Mouse (Mus musculus) lung, embryonic 14.5 days (tissue): ENCODE measurements around the gene Ndufb6. TPM values are rescaled to one million over a fixed set of nuclear protein-coding genes. Genes with fewer than 3 reads are reported as not detected.
A peak's percentile ranks its signal among the peaks of the same experiment; 100 is the strongest.

Source experiments
- ATAC-seq: fragments of 200-750 bp; cut with Nextera tagmentation; 2 replicates; pipeline ENCODE4 v1.8.0; 2017; ENCODE audit warnings: mild to moderate bottlenecking, moderate TSS enrichment, moderate library complexity; ENCODE audit not compliant: insufficient read depth
- DNase-seq: peaks from one replicate; pipeline ENCODE4 v3.0.0-alpha.2; 2015
- H3K27ac ChIP-seq: fragments of 300-500 bp; sonication (generic); 2 replicates; pipeline ENCODE4 v1.5.1; 2014; ENCODE audit warnings: low read depth, mild to moderate bottlenecking, moderate library complexity
- H3K27me3 ChIP-seq: fragments of 300-500 bp; sonication (generic); 2 replicates; pipeline ENCODE4 v1.6.1; 2014; ENCODE audit warnings: low read length, control low read depth; ENCODE audit not compliant: insufficient read depth
- H3K36me3 ChIP-seq: fragments of 300-500 bp; sonication (generic); 2 replicates; pipeline ENCODE4 v1.6.1; 2014; ENCODE audit warnings: control low read depth; ENCODE audit not compliant: insufficient read depth
- H3K4me1 ChIP-seq: fragments of 300-500 bp; sonication (generic); 2 replicates; pipeline ENCODE4 v1.6.1; 2014; ENCODE audit warnings: antibody characterized with exemption, control low read depth; ENCODE audit not compliant: insufficient read depth
- H3K4me2 ChIP-seq: fragments of 300-500 bp; sonication (generic); 2 replicates; pipeline ENCODE4 v1.6.1; 2014; ENCODE audit warnings: mild to moderate bottlenecking
- H3K4me3 ChIP-seq: fragments of 300-500 bp; sonication (generic); 2 replicates; pipeline ENCODE4 v1.5.1; 2014; ENCODE audit warnings: low read depth, low read length
- H3K9ac ChIP-seq: fragments of 300-500 bp; sonication (generic); 2 replicates; pipeline ENCODE4 v1.6.1; 2014
- H3K9me3 ChIP-seq: fragments of 300-500 bp; sonication (generic); 2 replicates; pipeline ENCODE4 v1.6.1; 2016; ENCODE audit warnings: low read depth, low read length, control low read depth
- CTCF ChIP-seq: IDR thresholded peaks from 2 replicates; pipeline ENCODE4 v1.5.1; 2016; ENCODE audit warnings: antibody characterized with exemption, low read depth
- WGBS: fragments of 180-500 bp; shearing (Covaris S2); extraction: QIAGEN DNeasy Blood & Tissue Kit; methylation state at CpG from one replicate; pipeline ENCODE4 v1.1.7; 2014; 5-methylcytosine and 5-hydroxymethylcytosine counted together
- polyA plus RNA-seq: library from polyadenylated mRNA; unstranded; fragments of >200 nt; fragmentation: Nextera tagmentation; extraction: Ambion mirVana; gene quantifications from 2 replicates; pipeline ENCODE4 v1.2.1, GENCODE M21; 2014

Gene Ndufb6
- polyA plus RNA-seq, 1 experiment from 2014 or later: 284 TPM

DNA sequence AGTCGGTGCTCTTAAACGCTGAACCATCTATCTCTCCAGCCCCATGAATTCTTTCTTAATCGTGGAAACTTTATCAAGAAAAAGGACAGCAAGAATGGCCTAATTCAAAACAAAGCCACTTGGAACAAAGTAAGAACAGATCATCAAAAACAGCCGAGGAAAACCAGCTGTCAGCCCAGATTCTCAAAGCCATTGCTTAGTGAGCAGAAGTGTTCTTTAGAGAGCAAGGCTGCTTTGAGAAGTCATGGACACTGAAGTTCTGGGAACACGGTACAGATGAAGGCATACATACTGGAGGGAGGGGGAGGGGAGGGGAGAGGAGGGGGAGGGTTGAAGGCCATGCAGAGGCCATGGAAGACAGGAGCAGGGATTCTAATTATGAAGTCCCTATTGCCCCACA is 53.1 kb downstream of the Ndufb6 start:
- ATAC-seq: peak; percentile 47; the same call in 1 of the 2 replicates
- Histone ChIP-seq H3K36me3 (0 out of 2 replicates have a peak, but pooled peaks cover 3% of the 10 kb centered on the region), H3K27ac (no peak overlapping the region), H3K9me3 (no peaks in the 10 kb centered on the region), H3K27me3 (no peaks in the 10 kb centered on the region), H3K4me2 (no peak overlapping the region), H3K9ac (no peak overlapping the region), H3K4me3 (no peak overlapping the region), H3K4me1 (no peaks in the 10 kb centered on the region)
- 33% methylated on average over 5 of the region's 5 CpGs for WGBS
- no peak for TF ChIP-seq CTCF
- peak; percentile 57 for DNase-seq

DNA sequence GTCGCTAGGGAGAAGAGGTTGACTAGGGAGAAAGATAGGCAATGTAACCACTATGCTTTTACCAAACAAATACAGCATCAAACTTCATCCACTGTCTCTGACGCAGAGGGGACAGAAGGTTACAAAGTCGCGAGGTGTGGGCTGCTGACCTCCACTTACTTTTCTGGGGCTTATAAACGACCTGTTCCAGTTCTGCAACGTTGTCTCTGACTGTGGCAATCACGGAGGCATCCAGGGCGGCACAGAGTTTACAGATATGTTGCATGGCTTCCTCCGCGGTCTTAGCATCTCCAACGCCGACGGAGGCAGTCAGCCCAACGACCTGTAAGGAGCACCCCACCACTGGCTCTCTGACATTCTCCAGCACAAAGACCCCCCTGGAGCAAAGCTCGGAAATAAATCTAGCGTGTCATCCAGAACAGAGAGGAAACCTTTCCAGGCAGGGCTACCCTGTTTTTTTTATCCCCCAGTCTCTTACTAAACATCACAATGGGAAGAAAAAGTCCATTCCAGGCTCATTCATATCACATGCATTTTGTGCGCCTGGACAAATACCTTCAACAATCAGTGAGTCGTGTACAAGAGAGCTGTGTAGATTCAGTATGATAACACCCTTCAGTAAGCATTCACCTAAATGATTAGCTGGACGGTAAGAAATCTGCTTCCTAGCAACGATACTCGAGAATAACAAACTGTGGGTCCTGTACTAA is 57.2 kb downstream of the Ndufb6 start:
- DNase-seq (no peak), ATAC-seq (no peak)
- Histone ChIP-seq H3K4me1 (no peaks in the 10 kb centered on the region), H3K36me3 (no peaks in the 10 kb centered on the region), H3K27ac (no peak overlapping the region), H3K4me2 (no peak overlapping the region), H3K9ac (no peak overlapping the region), H3K4me3 (no peak overlapping the region), H3K9me3 (no peaks in the 10 kb centered on the region), H3K27me3 (no peaks in the 10 kb centered on the region)
- WGBS: 40% methylated on average over 21 of the region's 21 CpGs
- no peak for TF ChIP-seq CTCF

DNA sequence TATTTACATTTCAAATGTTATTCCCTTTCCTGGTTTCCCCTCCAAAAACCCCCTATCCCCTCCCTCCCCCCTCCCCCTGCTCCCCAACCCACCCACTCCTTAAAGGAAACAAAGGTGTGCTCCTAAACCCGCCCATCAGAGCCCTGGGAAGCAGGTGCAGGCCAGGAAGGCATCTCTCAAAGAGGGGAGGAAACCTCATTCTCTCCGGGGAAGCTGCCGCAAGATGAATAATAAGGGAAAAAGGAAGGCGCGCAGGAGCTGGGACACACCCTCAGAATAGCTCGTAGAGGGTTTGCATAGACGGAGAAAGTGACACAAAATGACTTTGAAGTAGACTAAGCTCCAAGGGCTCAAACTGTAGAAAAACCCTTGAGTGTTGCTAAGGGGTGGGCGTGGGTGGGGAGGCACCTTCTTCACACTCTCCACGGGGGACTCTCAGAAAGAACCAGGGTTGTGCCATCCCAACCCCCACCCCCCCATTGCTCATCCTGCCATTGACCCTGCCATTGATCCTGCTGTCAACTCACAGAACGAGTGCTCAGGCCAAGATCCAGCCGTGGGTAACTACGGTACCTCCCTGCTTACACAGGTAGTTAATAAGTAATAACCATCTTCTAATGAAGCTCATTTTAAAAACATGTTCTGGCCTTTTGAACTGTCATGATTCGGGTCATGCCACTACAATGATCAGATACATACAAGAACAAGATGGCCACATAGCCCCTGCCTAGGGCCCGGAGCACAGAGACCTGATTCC is 58.0 kb downstream of the Ndufb6 start:
- no peak for TF ChIP-seq CTCF
- Histone ChIP-seq H3K9me3 (no peaks in the 10 kb centered on the region), H3K27me3 (no peaks in the 10 kb centered on the region), H3K4me2 (peak overlapping the region; percentile 39; the same call in 1 of the 2 replicates), H3K27ac (no peak overlapping the region), H3K4me3 (no peak overlapping the region), H3K9ac (no peak overlapping the region), H3K4me1 (no peaks in the 10 kb centered on the region), H3K36me3 (no peaks in the 10 kb centered on the region)
- ATAC-seq (no peak), DNase-seq (no peak)
- 17% methylated on average over 14 of the region's 14 CpGs for WGBS

Other genes with a start within 250 kb of the Ndufb6 start
- 60.1 and 63.4 TPM in 2 replicates for gene Aco1, start 136.3 kb downstream of the Ndufb6 start, polyA plus RNA-seq
- 7.6 and 9.2 TPM in 2 replicates for gene Ddx58, start 39.6 kb downstream of the Ndufb6 start, polyA plus RNA-seq
- gene Smim27, start 9.8 kb downstream of the Ndufb6 start, polyA plus RNA-seq: 24.0 and 32.4 TPM in 2 replicates
- 49.3 and 50.6 TPM in 2 replicates for gene Topors, start 9.6 kb downstream of the Ndufb6 start, polyA plus RNA-seq
- gene Tmem215, start 192.8 kb upstream of the Ndufb6 start, polyA plus RNA-seq: 0.65 and 0.80 TPM in 2 replicates